Mouse (Mus musculus): ENCODE measurements around the gene Plekhn1. TPM values are rescaled to one million over a fixed set of nuclear protein-coding genes. Genes with fewer than 3 reads are reported as not detected.

Plekhn1 gene
- total RNA-seq, 1 experiment from 2014 or later, result 16.8 TPM

DNA sequence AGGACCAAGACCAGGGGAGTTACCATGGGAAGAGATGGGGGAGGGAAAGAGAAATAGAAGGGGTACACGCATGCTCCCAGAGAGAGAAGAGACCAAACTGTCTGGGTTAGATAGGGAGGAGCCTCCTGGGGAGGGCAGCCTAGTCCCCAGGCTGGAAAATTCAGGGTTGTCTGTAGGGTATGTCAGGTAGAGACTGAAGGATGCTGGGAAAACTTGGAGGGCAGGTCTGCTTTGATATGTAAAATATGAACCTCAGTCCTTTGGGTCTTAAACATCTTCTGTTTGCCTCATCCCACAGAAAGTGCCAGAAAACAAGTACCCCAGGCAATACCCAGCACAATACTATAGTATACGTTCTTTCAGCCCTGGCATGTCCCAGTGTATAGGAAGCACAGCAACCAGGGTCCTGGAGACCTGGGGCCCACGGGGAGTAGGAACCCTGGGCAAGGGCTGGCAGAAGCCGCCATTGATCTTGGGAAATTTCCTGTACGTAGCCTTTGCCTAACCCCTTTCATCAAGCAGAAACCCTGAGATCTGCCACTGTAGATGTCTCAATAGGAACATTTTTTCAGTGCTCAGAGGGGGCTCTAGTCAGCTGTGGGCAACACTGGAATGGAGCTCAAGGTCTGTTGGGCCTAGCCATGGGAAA, 46.4 kb downstream of the Plekhn1 start:
- ATAC-seq (replicated peaks; ENCODE audit: low read depth, poor library complexity, severe bottlenecking), result no peak

GRCm38 (mm10) chr4:156185950-156186850, 48.5 kb downstream of the Plekhn1 start:
- peak; percentile 63 for ATAC-seq (replicated peaks; ENCODE audit: low read depth, poor library complexity, severe bottlenecking)

GRCm38 (mm10) chr4:156185456-156185949, 49.2 kb downstream of the Plekhn1 start:
- peak; percentile 46 for ATAC-seq (replicated peaks; ENCODE audit: low read depth, poor library complexity, severe bottlenecking)

DNA sequence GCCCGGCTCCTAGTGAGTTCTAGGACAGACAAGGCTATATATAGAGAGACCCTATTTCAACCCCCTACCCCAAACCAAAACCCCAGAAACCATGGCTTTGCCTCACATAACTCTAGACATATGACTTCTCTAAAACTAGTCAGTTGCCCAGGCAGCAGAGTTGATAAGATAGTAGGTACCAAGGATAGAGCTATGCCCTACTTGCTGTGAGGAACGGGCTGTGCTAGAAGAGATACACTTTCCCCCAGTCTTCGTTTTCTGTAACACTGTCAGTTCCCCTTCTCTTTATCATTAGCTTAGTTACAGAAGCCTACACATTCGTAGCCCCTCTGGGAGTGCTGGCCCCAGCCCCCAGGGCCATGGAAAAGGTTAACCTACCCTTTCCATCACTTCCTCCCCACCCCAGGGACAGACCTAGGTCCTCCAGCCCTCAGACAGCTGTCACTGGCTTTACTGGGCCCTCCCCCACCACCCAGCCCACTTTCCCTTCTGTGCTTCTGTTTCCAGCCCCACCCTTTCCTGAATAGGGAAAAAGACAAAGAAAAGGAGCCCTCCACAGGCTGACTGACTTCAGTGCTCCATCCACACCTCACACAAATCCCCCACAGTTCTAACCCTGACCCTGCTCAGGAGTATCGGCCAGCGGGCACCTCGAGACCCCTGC, 50.2 kb downstream of the Plekhn1 start:
- no peak; the same call in 1 of the 2 replicates for ATAC-seq (replicated peaks; ENCODE audit: low read depth, poor library complexity, severe bottlenecking)

DNA sequence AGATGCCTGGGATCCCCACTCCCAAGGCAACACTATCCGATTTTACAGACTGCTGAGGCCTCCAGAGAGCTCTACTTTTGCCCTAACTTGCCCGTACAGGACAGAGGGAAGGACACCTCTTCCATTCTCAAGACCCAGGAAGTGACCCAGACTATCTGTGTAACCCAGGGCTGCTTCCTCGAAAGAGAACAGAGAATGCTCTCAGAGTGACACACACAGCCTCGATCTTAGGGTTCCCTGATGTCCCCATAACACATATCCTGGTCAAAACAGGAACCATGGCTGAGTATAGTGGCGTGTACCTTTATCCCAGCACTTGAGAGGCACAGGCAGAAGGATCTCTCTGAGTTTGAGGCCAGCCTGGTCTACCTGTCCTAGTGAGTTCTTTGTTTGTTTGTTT, 50.9 kb downstream of the Plekhn1 start:
- no peak for ATAC-seq (replicated peaks; ENCODE audit: low read depth, poor library complexity, severe bottlenecking)

DNA sequence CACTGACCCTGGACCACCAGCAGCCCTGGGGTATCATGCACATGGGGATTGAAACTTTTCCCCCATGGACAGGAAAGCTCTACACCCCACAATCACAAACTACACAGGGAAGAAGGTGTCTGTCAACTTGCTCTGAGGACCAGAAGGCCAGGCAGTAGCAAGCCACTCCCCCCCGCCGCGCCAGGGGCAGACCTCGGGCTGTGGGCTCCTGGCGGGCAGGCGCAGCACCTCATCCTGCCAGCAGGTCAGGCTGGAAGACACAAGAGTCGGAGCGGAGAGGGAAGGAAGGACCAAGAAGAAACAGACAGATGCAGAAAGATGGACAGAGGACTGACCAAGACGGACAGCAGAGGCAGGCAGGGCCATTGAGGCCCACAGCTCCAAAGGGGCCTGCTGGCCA, 57.0 kb downstream of the Plekhn1 start:
- ATAC-seq (replicated peaks; ENCODE audit: low read depth, poor library complexity, severe bottlenecking), result no peak

DNA sequence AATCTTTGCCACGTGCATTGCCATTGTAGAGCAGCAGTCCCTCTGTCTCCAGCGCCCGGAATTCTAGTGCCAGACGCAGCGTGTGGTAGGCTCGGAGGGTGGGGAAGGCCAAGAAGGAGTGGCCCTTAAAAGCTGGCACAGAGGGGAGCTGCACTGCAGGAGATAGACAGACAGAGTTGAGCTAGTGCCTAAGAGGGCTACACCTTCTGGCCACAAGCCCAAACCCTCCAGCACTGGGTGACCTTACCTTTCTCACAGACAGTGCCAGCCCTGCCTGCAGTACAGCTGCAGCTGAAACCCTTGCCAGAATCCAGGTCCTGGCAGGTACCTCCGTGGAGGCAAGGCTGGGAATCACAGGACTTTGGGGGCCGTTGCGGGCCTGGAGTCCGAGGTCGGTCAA, 62.8 kb downstream of the Plekhn1 start:
- ATAC-seq (replicated peaks; ENCODE audit: low read depth, poor library complexity, severe bottlenecking), result no peak

Other genes with a start within 250 kb of the Plekhn1 start
- 7.5 and 9.0 TPM in 2 replicates for gene B3galt6, start 242.2 kb downstream of the Plekhn1 start, total RNA-seq (2017)
- 125 and 157 TPM in 2 replicates for gene Sdf4, start 242.0 kb downstream of the Plekhn1 start, total RNA-seq (2017)
- gene Tnfrsf4, start 221.0 kb downstream of the Plekhn1 start, total RNA-seq (2017), result not detected in 2 replicates
- gene Tnfrsf18, start 208.7 kb downstream of the Plekhn1 start, total RNA-seq (2017), result 6.1 and 9.8 TPM in 2 replicates
- not detected in 2 replicates for gene Ttll10, start 175.4 kb downstream of the Plekhn1 start, total RNA-seq (2017)
- gene 9430015G10Rik, start 124.9 kb downstream of the Plekhn1 start, total RNA-seq (2017), result 34.1 and 42.2 TPM in 2 replicates
- gene Rnf223, start 104.3 kb downstream of the Plekhn1 start, total RNA-seq (2017), result 0.05 TPM in 1 of 2 replicates, not detected in the other
- gene Agrn, start 37.4 kb downstream of the Plekhn1 start, total RNA-seq (2017), result 1.5 and 2.0 TPM in 2 replicates
- gene Isg15, start 34.0 kb downstream of the Plekhn1 start, total RNA-seq (2017), result 3.7 TPM in 1 of 2 replicates, not detected in the other
- 0.18 and 3.1 TPM in 2 replicates for gene AW011738, start 31.6 kb downstream of the Plekhn1 start, total RNA-seq (2017)
- 0.09 TPM in 1 of 2 replicates, not detected in the other for gene Perm1, start 19.0 kb downstream of the Plekhn1 start, total RNA-seq (2017)
- 141 and 157 TPM in 2 replicates for gene Noc2l, start 1.2 kb upstream of the Plekhn1 start, total RNA-seq (2017)
- gene Samd11, start 20.8 kb upstream of the Plekhn1 start, total RNA-seq (2017), result 0.10 and 0.82 TPM in 2 replicates
- gene Vmn2r-ps159, start 96.2 kb upstream of the Plekhn1 start, total RNA-seq (2017), result not detected in 2 replicates